Mouse (Mus musculus) MEL (cell line): ENCODE measurements at regions not wholly inside any gene's neighbourhood (a gene's known extent, or its start where the extent isn't known, plus 50 kb on each side); places are given as distances from the start of the nearest gene placed in this dataset.

Source experiments
- DNase-seq: peaks from one replicate; pipeline ENCODE4 v3.0.0; 2011; ENCODE audit warnings: low read depth, low spot score
- H3K27ac ChIP-seq: 2 replicates; pipeline ENCODE4 v1.5.1; 2012; ENCODE audit warnings: low read depth, mild to moderate bottlenecking, control low read depth, low read length, moderate library complexity; ENCODE audit not compliant: control insufficient read depth
- H3K27me3 ChIP-seq, 2 experiments: fragments of 150-350 bp in 1 of 2; sonication (generic) in 1 of 2; 2 replicates each; pipeline ENCODE4 v1.6.1; 2012; ENCODE audit warnings: low read length in 2 of 2, mild to moderate bottlenecking in 2 of 2, improper control_type of control experiment in 1 of 2, moderate library complexity in 1 of 2; ENCODE audit not compliant: insufficient read depth in 2 of 2, control insufficient read depth in 1 of 2
- H3K36me3 ChIP-seq, 2 experiments: 2 replicates each; pipeline ENCODE4 v1.6.1; 2012 to 2014; ENCODE audit warnings: low read length in 2 of 2, improper control_type of control experiment in 1 of 2, inconsistent platforms in 1 of 2, mild to moderate bottlenecking in 1 of 2; ENCODE audit not compliant: insufficient read depth in 2 of 2, control insufficient read depth in 1 of 2
- H3K4me1 ChIP-seq, 2 experiments: fragments of 150-350 bp in 1 of 2; sonication (generic) in 1 of 2; 2 replicates each; pipeline ENCODE4 v1.6.1; 2012; ENCODE audit warnings: low read length in 2 of 2, improper control_type of control experiment in 1 of 2, mild to moderate bottlenecking in 1 of 2; ENCODE audit not compliant: insufficient read depth in 2 of 2, control insufficient read depth in 1 of 2
- H3K4me3 ChIP-seq, 2 experiments: fragments of 150-350 bp in 1 of 2; sonication (generic) in 1 of 2; 2 replicates each; pipeline ENCODE4 v1.5.1; 2012; ENCODE audit warnings: low read depth in 2 of 2, low read length in 2 of 2, mild to moderate bottlenecking in 2 of 2, moderate library complexity in 2 of 2, control low read depth in 1 of 2, improper control_type of control experiment in 1 of 2; ENCODE audit not compliant: control insufficient read depth in 1 of 2, insufficient read depth in 1 of 2
- H3K79me2 ChIP-seq: 2 replicates; pipeline ENCODE4 v1.6.1; 2012; ENCODE audit warnings: mild to moderate bottlenecking, low read length, moderate library complexity; ENCODE audit not compliant: control insufficient read depth, poor library complexity, insufficient read depth
- H3K9ac ChIP-seq: 2 replicates; pipeline ENCODE4 v1.6.1; 2012; ENCODE audit warnings: low read depth, mild to moderate bottlenecking, control low read depth, low read length, moderate library complexity; ENCODE audit not compliant: control insufficient read depth, poor library complexity, severe bottlenecking
- H3K9me3 ChIP-seq: fragments of 150-350 bp; sonication (generic); replicated peaks from 2 replicates; pipeline ENCODE4 v1.6.1; 2012; ENCODE audit warnings: mild to moderate bottlenecking, low read length, improper control_type of control experiment, moderate library complexity; ENCODE audit not compliant: insufficient read depth
- CTCF ChIP-seq, 3 experiments: IDR thresholded peaks in 2 of 3; conservative IDR thresholded peaks in 1 of 3; 2 replicates each; pipeline ENCODE4 v1.5.1; 2011 to 2012; ENCODE audit warnings: low read length in 3 of 3, low read depth in 2 of 3, mild to moderate bottlenecking in 2 of 3, improper control_type of control experiment in 1 of 3, inconsistent platforms in 1 of 3, mixed read lengths in 1 of 3, moderate library complexity in 1 of 3; ENCODE audit not compliant: control insufficient read depth in 1 of 3, insufficient read depth in 1 of 3, poor library complexity in 1 of 3, severe bottlenecking in 1 of 3
- ETS1 ChIP-seq: IDR thresholded peaks from 2 replicates; pipeline ENCODE4 v1.6.1; 2012; ENCODE audit warnings: low read depth, mild to moderate bottlenecking, inconsistent platforms, low read length, improper control_type of control experiment, moderate library complexity
- GATA1 ChIP-seq: IDR thresholded peaks from 2 replicates; pipeline ENCODE4 v1.6.1; 2011; ENCODE audit warnings: low read depth, low read length, improper control_type of control experiment
- MAZ ChIP-seq: IDR thresholded peaks from 2 replicates; pipeline ENCODE4 v1.6.1; 2012; ENCODE audit warnings: low read depth, mild to moderate bottlenecking, inconsistent platforms, low read length, improper control_type of control experiment
- MYC ChIP-seq: IDR thresholded peaks from 2 replicates; pipeline ENCODE4 v1.6.1; 2011; ENCODE audit warnings: low read depth, mild to moderate bottlenecking, low read length, improper control_type of control experiment, moderate library complexity
- NRF1 ChIP-seq: IDR thresholded peaks from 2 replicates; pipeline ENCODE4 v1.6.1; 2014; ENCODE audit warnings: low read depth, mild to moderate bottlenecking, inconsistent platforms, low read length, improper control_type of control experiment, moderate library complexity; ENCODE audit not compliant: poor library complexity, insufficient read depth, severe bottlenecking
- RCOR1 ChIP-seq: IDR thresholded peaks from 2 replicates; pipeline ENCODE4 v1.6.1; 2012; ENCODE audit warnings: low read depth, mild to moderate bottlenecking, inconsistent platforms, low read length, improper control_type of control experiment
- TBP ChIP-seq: IDR thresholded peaks from 2 replicates; pipeline ENCODE4 v1.8.0; 2011; ENCODE audit warnings: low read depth, low read length, improper control_type of control experiment
- USF2 ChIP-seq, 2 experiments: IDR thresholded peaks; 2 replicates each; pipeline ENCODE4 v1.6.1; 2011 to 2012; ENCODE audit warnings: improper control_type of control experiment in 2 of 2, low read length in 2 of 2, borderline replicate concordance in 1 of 2, inconsistent platforms in 1 of 2, low read depth in 1 of 2, mild to moderate bottlenecking in 1 of 2; ENCODE audit not compliant: insufficient read depth in 1 of 2
- ZC3H11A ChIP-seq: IDR thresholded peaks from 2 replicates; pipeline ENCODE4 v1.6.1; 2012; ENCODE audit warnings: low read depth, mild to moderate bottlenecking, inconsistent platforms, low read length, improper control_type of control experiment
- ZKSCAN1 ChIP-seq: IDR thresholded peaks from 2 replicates; pipeline ENCODE4 v1.6.1; 2012; ENCODE audit warnings: low read depth, mild to moderate bottlenecking, inconsistent platforms, low read length, improper control_type of control experiment, moderate library complexity
- ZMIZ1 ChIP-seq: IDR thresholded peaks from 2 replicates; pipeline ENCODE4 v1.6.1; 2012; ENCODE audit warnings: low read depth, mild to moderate bottlenecking, inconsistent platforms, low read length, improper control_type of control experiment, moderate library complexity

- Histone ChIP-seq H3K4me3 (no peak overlapping the region), H3K27me3 (no peaks in the 10 kb centered on the region), H3K9me3 (no peaks in the 10 kb centered on the region), H3K9ac (no peak overlapping the region), H3K4me1 (no peaks in the 10 kb centered on the region), H3K36me3 (no peaks in the 10 kb centered on the region), H3K79me2 (no peaks in the 10 kb centered on the region), H3K27ac (no peak overlapping the region)
- TF ChIP-seq ZMIZ1: no peak
- TF ChIP-seq CTCF (IDR thresholded peaks at IDR 0.05 in 2 of 3, conservative IDR thresholded peaks at IDR 0.05 in 1 of 3; ENCODE audit: control insufficient read depth in 1 of 3, insufficient read depth in 1 of 3, low read depth in 2 of 3, low read length in 3 of 3, poor library complexity in 1 of 3, severe bottlenecking in 1 of 3): peak in 2 of 3 experiments; percentile 9 to 45; a peak in 3 of 6 replicates
- TF ChIP-seq TBP: no peak
- peak; percentile 2 for DNase-seq
Measured at GRCm38 (mm10) chr8:15729075-15729474, 683.2 kb upstream of the BB014433 start.

GRCm38 (mm10) chr8:15726310-15726709 lies 680.4 kb upstream of the BB014433 start:
- Histone ChIP-seq H3K9me3 (no peaks in the 10 kb centered on the region), H3K4me3 (no peak overlapping the region), H3K36me3 (no peaks in the 10 kb centered on the region), H3K79me2 (no peaks in the 10 kb centered on the region), H3K4me1 (no peaks in the 10 kb centered on the region), H3K27ac (no peak overlapping the region), H3K27me3 (no peaks in the 10 kb centered on the region), H3K9ac (no peak overlapping the region)
- TF ChIP-seq MYC: no peak
- TF ChIP-seq RCOR1: no peak
- no peak for TF ChIP-seq ZMIZ1
- no peak for TF ChIP-seq ZKSCAN1
- no peak for TF ChIP-seq ZC3H11A
- TF ChIP-seq GATA1: no peak
- TF ChIP-seq USF2 (IDR thresholded peaks at IDR 0.05; ENCODE audit: borderline replicate concordance in 1 of 2, insufficient read depth in 1 of 2, low read depth in 1 of 2, low read length in 2 of 2): no peak
- no peak for TF ChIP-seq NRF1
- no peak for TF ChIP-seq ETS1
- no peak for TF ChIP-seq MAZ
- no peak for DNase-seq
